Mouse (Mus musculus) CH12.LX (cell line): ENCODE results near the gene Fam71d. TPM values are rescaled to one million over a fixed set of nuclear protein-coding genes. Genes with fewer than 3 reads are reported as not detected.

Experiments
- DNase-seq: peaks from one replicate; pipeline ENCODE4 v3.0.0-alpha.2; 2013; ENCODE audit errors: extremely low read depth
- H3K27ac ChIP-seq: 2 replicates; pipeline ENCODE4 v1.5.1; 2012; ENCODE audit warnings: low read depth, mild to moderate bottlenecking, control low read depth, moderate library complexity; ENCODE audit not compliant: insufficient read depth
- H3K27me3 ChIP-seq: replicated peaks from 2 replicates; pipeline ENCODE3; 2012; ENCODE audit warnings: inconsistent platforms
- H3K36me3 ChIP-seq, 2 experiments: replicated peaks in 1 of 2; 2 replicates each; pipeline versions ENCODE3 to v1.6.1; 2012; ENCODE audit warnings: inconsistent platforms in 1 of 2, low read length in 1 of 2, mild to moderate bottlenecking in 1 of 2, mixed read lengths in 1 of 2, moderate library complexity in 1 of 2; ENCODE audit not compliant: control insufficient read depth in 1 of 2, insufficient read depth in 1 of 2
- H3K4me1 ChIP-seq, 2 experiments: 2 replicates each; pipeline ENCODE4 v1.6.1; 2012; ENCODE audit warnings: inconsistent platforms in 1 of 2, moderate library complexity in 1 of 2; ENCODE audit not compliant: insufficient read depth in 2 of 2, control insufficient read depth in 1 of 2
- H3K4me2 ChIP-seq: 2 replicates; pipeline ENCODE4 v1.6.1; 2012; ENCODE audit warnings: low read depth, mild to moderate bottlenecking, control low read depth; ENCODE audit not compliant: poor library complexity, insufficient read depth, severe bottlenecking
- H3K4me3 ChIP-seq, 3 experiments: fragments of 150-350 bp in 1 of 3; sonication (generic) in 1 of 3; replicated peaks in 1 of 3; 2 replicates each; pipeline versions ENCODE3 to v1.5.1; 2011 to 2012; ENCODE audit warnings: low read depth in 2 of 3, low read length in 2 of 3, mild to moderate bottlenecking in 2 of 3, moderate library complexity in 2 of 3, control low read depth in 1 of 3, improper control_type of control experiment in 1 of 3, inconsistent platforms in 1 of 3, mixed read lengths in 1 of 3; ENCODE audit not compliant: poor library complexity in 1 of 3
- H3K79me2 ChIP-seq: replicated peaks from 2 replicates; pipeline ENCODE4 v1.6.1; 2012; ENCODE audit warnings: mild to moderate bottlenecking, moderate library complexity; ENCODE audit not compliant: control insufficient read depth, poor library complexity, insufficient read depth, severe bottlenecking; ENCODE audit errors: extremely low read depth
- H3K9ac ChIP-seq: 2 replicates; pipeline ENCODE4 v1.6.1; 2012; ENCODE audit warnings: low read depth, mild to moderate bottlenecking, control low read depth, moderate library complexity; ENCODE audit not compliant: insufficient read depth
- H3K9me3 ChIP-seq: replicated peaks from 2 replicates; pipeline ENCODE3; 2012; ENCODE audit warnings: low read length, inconsistent platforms, mixed read lengths
- BHLHE40 ChIP-seq: IDR thresholded peaks from 2 replicates; pipeline ENCODE4 v1.6.1; 2011; ENCODE audit warnings: mild to moderate bottlenecking, low read depth, low read length, improper control_type of control experiment
- CHD1 ChIP-seq: IDR thresholded peaks from 2 replicates; pipeline ENCODE4 v1.6.1; 2012; ENCODE audit warnings: low read depth, low read length, improper control_type of control experiment, inconsistent platforms
- CHD2 ChIP-seq: IDR thresholded peaks from 2 replicates; pipeline ENCODE4 v1.6.1; 2011; ENCODE audit warnings: low read length, improper control_type of control experiment
- E2F4 ChIP-seq: IDR thresholded peaks from 2 replicates; pipeline ENCODE4 v1.6.1; 2011; ENCODE audit warnings: low read depth, low read length, improper control_type of control experiment; ENCODE audit not compliant: insufficient replicate concordance
- ELF1 ChIP-seq: IDR thresholded peaks from 2 replicates; pipeline ENCODE4 v1.6.1; 2014; ENCODE audit warnings: low read depth, mild to moderate bottlenecking, inconsistent platforms, low read length, improper control_type of control experiment
- EP300 ChIP-seq: IDR thresholded peaks from 2 replicates; pipeline ENCODE4 v1.6.1; 2011; ENCODE audit warnings: low read length, improper control_type of control experiment
- ETS1 ChIP-seq: conservative IDR thresholded peaks from 2 replicates; pipeline ENCODE4 v1.6.1; 2012; ENCODE audit warnings: low read depth, mild to moderate bottlenecking, inconsistent platforms, low read length, improper control_type of control experiment, moderate library complexity
- GABPA ChIP-seq: IDR thresholded peaks from 2 replicates; pipeline ENCODE4 v1.6.1; 2012; ENCODE audit warnings: low read depth, low read length, improper control_type of control experiment, inconsistent platforms; ENCODE audit not compliant: insufficient replicate concordance
- HCFC1 ChIP-seq: IDR thresholded peaks from 2 replicates; pipeline ENCODE4 v1.6.1; 2012; ENCODE audit warnings: low read depth, mild to moderate bottlenecking, inconsistent platforms, low read length, improper control_type of control experiment
- IRF4 ChIP-seq: IDR thresholded peaks from 2 replicates; pipeline ENCODE4 v1.6.1; 2014; ENCODE audit warnings: low read depth, mild to moderate bottlenecking, inconsistent platforms, low read length, improper control_type of control experiment
- JUN ChIP-seq: IDR thresholded peaks from 2 replicates; pipeline ENCODE4 v1.6.1; 2011; ENCODE audit warnings: low read depth, mild to moderate bottlenecking, low read length, improper control_type of control experiment, moderate library complexity; ENCODE audit not compliant: insufficient read depth
- MAX ChIP-seq: IDR thresholded peaks from 2 replicates; pipeline ENCODE4 v1.6.1; 2011; ENCODE audit warnings: low read length, improper control_type of control experiment
- MAZ ChIP-seq: IDR thresholded peaks from 2 replicates; pipeline ENCODE4 v1.6.1; 2012; ENCODE audit warnings: low read depth, mild to moderate bottlenecking, inconsistent platforms, low read length, improper control_type of control experiment, moderate library complexity
- MEF2A ChIP-seq: IDR thresholded peaks from 2 replicates; pipeline ENCODE4 v1.6.1; 2014; ENCODE audit warnings: low read depth, mild to moderate bottlenecking, inconsistent platforms, low read length, improper control_type of control experiment, borderline replicate concordance
- MXI1 ChIP-seq: IDR thresholded peaks from 2 replicates; pipeline ENCODE4 v1.6.1; 2011; ENCODE audit warnings: mild to moderate bottlenecking, low read depth, low read length, improper control_type of control experiment
- NELFE ChIP-seq: IDR thresholded peaks from 2 replicates; pipeline ENCODE4 v1.6.1; 2011; ENCODE audit warnings: low read depth, low read length, improper control_type of control experiment
- NRF1 ChIP-seq: IDR thresholded peaks from 2 replicates; pipeline ENCODE4 v1.6.1; 2014; ENCODE audit warnings: low read depth, mild to moderate bottlenecking, inconsistent platforms, low read length, improper control_type of control experiment, moderate library complexity
- PAX5 ChIP-seq: IDR thresholded peaks from 2 replicates; pipeline ENCODE4 v1.6.1; 2012; ENCODE audit warnings: low read length, inconsistent platforms, mixed read lengths
- POLR2A ChIP-seq: IDR thresholded peaks from 2 replicates; pipeline ENCODE4 v1.6.1; 2011; ENCODE audit warnings: low read depth, mild to moderate bottlenecking, improper control_type of control experiment, low read length
- RAD21 ChIP-seq: IDR thresholded peaks from 2 replicates; pipeline ENCODE4 v1.6.1; 2011; ENCODE audit warnings: low read depth, mild to moderate bottlenecking, low read length, improper control_type of control experiment, moderate library complexity
- RCOR1 ChIP-seq: conservative IDR thresholded peaks from 2 replicates; pipeline ENCODE4 v1.6.1; 2012; ENCODE audit warnings: low read depth, mild to moderate bottlenecking, inconsistent platforms, low read length, improper control_type of control experiment
- SIN3A ChIP-seq: IDR thresholded peaks from 2 replicates; pipeline ENCODE4 v1.6.1; 2012; ENCODE audit warnings: low read length, improper control_type of control experiment, inconsistent platforms
- SMC3 ChIP-seq: IDR thresholded peaks from 2 replicates; pipeline ENCODE4 v1.6.1; 2011; ENCODE audit warnings: low read depth, low read length, improper control_type of control experiment
- TCF12 ChIP-seq: IDR thresholded peaks from 2 replicates; pipeline ENCODE4 v1.6.1; 2014; ENCODE audit warnings: low read depth, mild to moderate bottlenecking, inconsistent platforms, low read length, improper control_type of control experiment
- UBTF ChIP-seq: IDR thresholded peaks from 2 replicates; pipeline ENCODE4 v1.6.1; 2012; ENCODE audit warnings: low read depth, mild to moderate bottlenecking, inconsistent platforms, low read length, improper control_type of control experiment, moderate library complexity
- USF1 ChIP-seq: IDR thresholded peaks from 2 replicates; pipeline ENCODE4 v1.6.1; 2014; ENCODE audit warnings: low read depth, mild to moderate bottlenecking, inconsistent platforms, low read length, improper control_type of control experiment
- USF2 ChIP-seq: conservative IDR thresholded peaks from 2 replicates; pipeline ENCODE4 v1.6.1; 2011; ENCODE audit warnings: low read depth, low read length, improper control_type of control experiment
- ZC3H11A ChIP-seq: IDR thresholded peaks from 2 replicates; pipeline ENCODE4 v1.6.1; 2012; ENCODE audit warnings: low read depth, mild to moderate bottlenecking, inconsistent platforms, low read length, improper control_type of control experiment
- ZKSCAN1 ChIP-seq: IDR thresholded peaks from 2 replicates; pipeline ENCODE4 v1.6.1; 2012; ENCODE audit warnings: low read depth, inconsistent platforms, low read length, improper control_type of control experiment, borderline replicate concordance
- ZMIZ1 ChIP-seq: IDR thresholded peaks from 2 replicates; pipeline ENCODE4 v1.6.1; 2012; ENCODE audit warnings: low read depth, mild to moderate bottlenecking, inconsistent platforms, low read length, improper control_type of control experiment
- ZNF384 ChIP-seq: IDR thresholded peaks from 2 replicates; pipeline ENCODE4 v1.6.1; 2012; ENCODE audit warnings: low read depth, low read length, improper control_type of control experiment, inconsistent platforms
- dilution Hi-C: fragments of 300-500 bp; cut with MboI; formaldehyde crosslinking; loops from 2 replicates; pipeline ENCODE4 v1.14.3; 2020; ENCODE audit warnings: low sequenced_read_pairs; ENCODE audit not compliant: extremely low pct_unique_long_range_greater_than_20kb, extremely low pct_ligation_motif_present
- in situ Hi-C: fragments of 300-500 bp; cut with MboI; formaldehyde crosslinking; loops from 3 replicates; pipeline ENCODE4 v1.14.3; 2019; ENCODE audit warnings: low sequenced_read_pairs, low pct_ligation_motif_present, low pct_unique_long_range_greater_than_20kb, mixed read lengths
- polyA plus RNA-seq: library from polyadenylated mRNA; unstranded; fragments of >175 nt; gene quantifications from 2 replicates; pipeline ENCODE4 v1.2.1, GENCODE M21; 2012; ENCODE audit warnings: low read depth; ENCODE audit not compliant: insufficient read length
- total RNA-seq, 2 experiments: library from RNA; depleted of rRNA; stranded (reverse); fragments of 300-350 nt in 1 of 2; fragments of >200 nt in 1 of 2; gene quantifications; 2 replicates each; pipeline ENCODE4 v1.2.3; 2012 to 2014

Fam71d gene
- total and polyA plus RNA-seq, 3 experiments = not detected

DNA sequence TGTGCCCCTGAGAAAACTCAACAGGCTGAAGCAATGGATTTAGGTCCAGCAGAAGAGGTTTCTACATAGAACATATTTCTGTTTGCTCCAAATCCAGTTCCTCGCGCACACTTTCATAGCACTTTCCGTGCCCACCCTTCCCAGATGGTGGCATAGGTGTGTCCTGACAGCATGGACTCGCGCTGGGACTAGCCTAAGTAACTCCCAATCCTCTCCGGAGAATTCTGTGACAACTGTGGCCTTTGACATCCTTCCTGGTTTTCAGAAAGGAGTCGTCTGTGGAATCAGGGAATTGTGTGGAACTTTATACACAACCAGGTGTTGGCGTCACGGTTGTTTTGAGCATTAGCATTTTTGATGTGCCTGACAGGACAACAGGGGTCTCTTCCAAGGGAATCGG, 56.8 kb downstream of the Fam71d start:
- DNase-seq = peak; percentile 5
- H3K4me1 ChIP-seq = peaks cover 0 to 10% of the 10 kb centered on the region in 2 experiments; a peak in 2 of 4 replicates

DNA sequence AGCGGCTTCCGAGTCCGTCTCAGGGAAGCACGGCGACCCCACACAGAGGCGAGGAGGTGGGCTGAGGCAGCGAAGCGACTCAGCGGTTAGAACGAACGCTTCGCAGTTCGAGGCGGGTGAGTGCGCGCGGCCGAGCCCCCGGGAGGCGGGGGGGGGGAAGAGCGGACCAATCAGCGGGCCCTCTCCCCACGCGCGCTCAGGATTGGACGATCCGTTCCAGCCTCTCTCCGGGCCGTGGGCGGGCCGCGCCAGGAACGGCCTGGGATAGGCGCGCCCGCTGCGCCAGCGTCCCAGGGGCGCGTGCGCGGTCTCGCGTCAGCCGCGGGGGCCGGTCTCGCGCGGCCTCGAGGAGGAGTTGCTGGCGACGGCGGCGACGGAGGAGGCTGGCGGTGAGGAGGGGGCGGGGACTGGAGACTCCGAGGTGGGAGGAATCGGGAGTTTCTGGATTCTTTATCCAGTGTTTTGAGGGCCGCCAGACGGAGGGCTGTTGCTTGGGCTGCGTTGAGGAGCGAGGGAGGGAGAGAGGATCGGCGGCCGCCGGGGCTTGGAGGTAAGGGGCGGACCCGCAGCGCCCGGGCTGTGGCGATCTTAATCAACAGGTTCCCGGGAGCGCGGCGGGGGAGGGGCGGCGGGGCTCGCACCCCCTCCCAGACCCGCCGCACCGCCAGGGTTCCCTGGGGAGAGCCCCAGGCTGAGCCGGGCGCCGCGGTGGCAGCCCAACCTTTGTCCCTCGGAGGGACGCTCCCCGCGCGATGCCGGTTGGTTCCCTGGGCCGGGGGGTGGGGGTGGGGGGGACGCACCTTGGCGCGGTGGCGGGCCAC, 57.4 kb downstream of the Fam71d start, which contains the start of gene Mpp5:
Gene Mpp5 (plus strand): TSS at position 351 of the 821 bp plus-strand sequence.
- H3K9me3 ChIP-seq = no peaks in the 10 kb centered on the region
- peaks cover 0 to 10% of the 10 kb centered on the region in 2 experiments; a peak in 2 of 4 replicates for H3K4me1 ChIP-seq
- peaks cover 0 to 4% of the 10 kb centered on the region in 2 experiments for H3K36me3 ChIP-seq
- H3K9ac ChIP-seq = peak within 1 kb of the TSS; percentile 75
- peak within 1 kb of the TSS; percentile 97 for H3K4me2 ChIP-seq
- in situ Hi-C loops = no loop called here
- DNase-seq = peak; percentile 92
- H3K27me3 ChIP-seq = peaks cover 10% of the 10 kb centered on the region
- dilution Hi-C loops = no loop called here
- H3K4me3 ChIP-seq = peak within 1 kb of the TSS; percentile 68 to 83 (median 71)
- H3K79me2 ChIP-seq = no peaks in the 10 kb centered on the region
- H3K27ac ChIP-seq = no peak within 1 kb of the TSS
- TF ChIP-seq MAZ = peak; percentile 73
- no peak for TF ChIP-seq JUN
- TF ChIP-seq POLR2A = peak; percentile 72
- no peak for TF ChIP-seq HCFC1
- peak; percentile 45; the same call in 1 of the 2 replicates for TF ChIP-seq NELFE
- TF ChIP-seq TCF12 = peak; percentile 4; the same call in 1 of the 2 replicates
- no peak for TF ChIP-seq RAD21
- 0 out of 2 replicates have a peak, but pooled peaks have one; percentile 37 for TF ChIP-seq ELF1
- no peak for TF ChIP-seq USF1
- TF ChIP-seq RCOR1 = no peak
- TF ChIP-seq ETS1 = no peak
- TF ChIP-seq CHD1 = no peak
- TF ChIP-seq BHLHE40 = no peak
- TF ChIP-seq NRF1 = peak; percentile 89
- TF ChIP-seq PAX5 = no peak
- TF ChIP-seq MAX = peak; percentile 80; the same call in 1 of the 2 replicates
- TF ChIP-seq GABPA = no peak
- TF ChIP-seq ZC3H11A = no peak
- TF ChIP-seq SIN3A = no peak; the same call in none of the 2 replicates
- TF ChIP-seq USF2 = no peak
- TF ChIP-seq UBTF = no peak
- TF ChIP-seq SMC3 = no peak
- peak; percentile 14; the same call in 1 of the 2 replicates for TF ChIP-seq IRF4
- no peak for TF ChIP-seq ZKSCAN1
- peak; percentile 76 for TF ChIP-seq CHD2
- no peak for TF ChIP-seq EP300
- TF ChIP-seq MXI1 = peak; percentile 3; the same call in 1 of the 2 replicates
- TF ChIP-seq MEF2A = no peak
- no peak for TF ChIP-seq E2F4
- TF ChIP-seq ZMIZ1 = peak; percentile 56; the same call in 1 of the 2 replicates

More for the DNA sequence above, 56.8 kb downstream of the Fam71d start:
- Histone ChIP-seq H3K4me2 (peak overlapping the region; percentile 79), H3K27ac (no peak overlapping the region), H3K79me2 (no peaks in the 10 kb centered on the region), H3K27me3 (peaks cover 10% of the 10 kb centered on the region), H3K9me3 (no peaks in the 10 kb centered on the region), H3K9ac (peak overlapping the region; percentile 69), H3K36me3 (peaks cover 0 to 4% of the 10 kb centered on the region in 2 experiments), H3K4me3 (peak overlapping the region; percentile 32 to 83 (median 61))
- in situ Hi-C loops (no loop called here), dilution Hi-C loops (no loop called here)
- no peak for TF ChIP-seq UBTF
- TF ChIP-seq ZNF384 = no peak
